Mouse (Mus musculus) hindbrain, embryonic 13.5 days (tissue): ENCODE measurements at regions not wholly inside any gene's neighbourhood (a gene's known extent, or its start where the extent isn't known, plus 50 kb on each side); places are given as distances from the start of the nearest gene placed in this dataset.
"Not testable (repeated sequence)": the region's sequence is repeated elsewhere in the genome, so short reads cannot be mapped to it uniquely, and the experiment has no call there.

Experiments used
- ATAC-seq: fragments of 200-750 bp; cut with Nextera tagmentation; 2 replicates; pipeline ENCODE4 v1.8.0; 2017; ENCODE audit warnings: moderate TSS enrichment; ENCODE audit not compliant: low FRiP score
- H3K27ac ChIP-seq: fragments of 300-500 bp; sonication (generic); 2 replicates; pipeline ENCODE4 v1.5.1; 2015; ENCODE audit warnings: inconsistent platforms, mild to moderate bottlenecking, moderate library complexity
- H3K27me3 ChIP-seq: fragments of 300-500 bp; sonication (generic); 2 replicates; pipeline ENCODE4 v1.6.1; 2015; ENCODE audit warnings: mild to moderate bottlenecking, inconsistent platforms
- H3K36me3 ChIP-seq: fragments of 300-500 bp; sonication (generic); 2 replicates; pipeline ENCODE4 v1.6.1; 2015; ENCODE audit warnings: mild to moderate bottlenecking, inconsistent platforms
- H3K4me1 ChIP-seq: fragments of 300-500 bp; sonication (generic); replicated peaks from 2 replicates; pipeline ENCODE4 v1.6.1; 2015; ENCODE audit warnings: inconsistent platforms
- H3K4me2 ChIP-seq: fragments of 300-500 bp; sonication (generic); 2 replicates; pipeline ENCODE4 v1.6.1; 2015; ENCODE audit warnings: inconsistent platforms, mild to moderate bottlenecking, moderate library complexity
- H3K4me3 ChIP-seq: fragments of 300-500 bp; sonication (generic); 2 replicates; pipeline ENCODE4 v1.5.1; 2015; ENCODE audit warnings: mild to moderate bottlenecking, inconsistent platforms
- H3K9ac ChIP-seq: fragments of 300-500 bp; sonication (generic); 2 replicates; pipeline ENCODE4 v1.6.1; 2015; ENCODE audit warnings: mild to moderate bottlenecking, inconsistent platforms
- H3K9me3 ChIP-seq: fragments of 300-500 bp; sonication (generic); 2 replicates; pipeline ENCODE4 v1.6.1; 2016; ENCODE audit warnings: inconsistent platforms
- WGBS: fragments of 180-500 bp; shearing (Covaris S2); methylation state at CpG from one replicate; pipeline ENCODE4 v1.1.7; 2015; 5-methylcytosine and 5-hydroxymethylcytosine counted together

DNA sequence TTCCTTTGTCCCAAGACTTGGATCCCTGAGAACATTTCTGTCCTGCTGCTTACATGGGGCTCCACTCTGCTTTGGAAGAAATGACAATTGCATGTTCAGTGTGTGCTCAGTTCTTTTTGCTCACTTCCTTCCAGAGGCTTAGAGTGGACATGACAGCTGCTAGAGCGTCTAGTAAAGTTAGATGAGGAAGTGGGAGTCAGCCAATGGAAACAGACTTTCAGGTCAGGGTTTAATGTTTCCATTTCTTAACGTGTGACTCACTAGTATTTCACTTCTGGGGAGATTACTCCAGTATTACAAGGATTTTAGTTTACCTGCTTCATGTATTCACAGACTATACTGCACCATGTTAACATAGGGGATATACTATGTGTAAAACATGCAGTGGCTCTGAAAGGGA, 759.3 kb upstream of the Gm38303 start:
- ATAC-seq = no peak
- no peak overlapping the region for H3K4me2 ChIP-seq
- H3K9me3 ChIP-seq = no peaks in the 10 kb centered on the region
- no peaks in the 10 kb centered on the region for H3K36me3 ChIP-seq
- H3K27ac ChIP-seq = no peak overlapping the region
- H3K9ac ChIP-seq = no peak overlapping the region
- H3K4me3 ChIP-seq = no peak overlapping the region
- no peaks in the 10 kb centered on the region for H3K4me1 ChIP-seq
- 68% methylated on average over 2 of the region's 2 CpGs for WGBS
- H3K27me3 ChIP-seq = no peaks in the 10 kb centered on the region

DNA sequence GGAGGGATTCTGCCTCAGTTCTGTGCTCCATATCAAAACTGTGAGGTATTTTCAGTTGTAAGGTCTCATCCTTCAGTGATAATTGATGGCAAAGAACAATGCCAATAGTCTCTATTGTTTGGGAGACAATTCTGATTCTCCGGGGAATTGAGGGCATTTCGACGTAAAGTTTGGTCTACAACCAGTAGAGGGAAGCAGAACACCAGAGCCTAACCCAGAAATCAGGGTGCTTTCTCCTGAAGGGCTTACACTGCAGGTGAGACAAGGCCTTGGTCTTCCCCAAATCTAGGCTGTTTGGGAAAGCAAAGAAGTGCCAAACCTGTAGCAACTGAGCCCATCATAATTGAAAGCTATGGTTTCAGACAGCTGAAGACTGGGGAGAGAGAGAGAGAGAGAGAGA, 758.7 kb upstream of the Gm38303 start:
- Histone ChIP-seq H3K4me3 (no peak overlapping the region), H3K9me3 (no peaks in the 10 kb centered on the region), H3K4me1 (no peaks in the 10 kb centered on the region), H3K4me2 (no peak overlapping the region), H3K27ac (no peak overlapping the region), H3K9ac (no peak overlapping the region), H3K27me3 (no peaks in the 10 kb centered on the region), H3K36me3 (no peaks in the 10 kb centered on the region)
- 70% methylated on average over 3 of the region's 3 CpGs for WGBS
- no peak for ATAC-seq

DNA sequence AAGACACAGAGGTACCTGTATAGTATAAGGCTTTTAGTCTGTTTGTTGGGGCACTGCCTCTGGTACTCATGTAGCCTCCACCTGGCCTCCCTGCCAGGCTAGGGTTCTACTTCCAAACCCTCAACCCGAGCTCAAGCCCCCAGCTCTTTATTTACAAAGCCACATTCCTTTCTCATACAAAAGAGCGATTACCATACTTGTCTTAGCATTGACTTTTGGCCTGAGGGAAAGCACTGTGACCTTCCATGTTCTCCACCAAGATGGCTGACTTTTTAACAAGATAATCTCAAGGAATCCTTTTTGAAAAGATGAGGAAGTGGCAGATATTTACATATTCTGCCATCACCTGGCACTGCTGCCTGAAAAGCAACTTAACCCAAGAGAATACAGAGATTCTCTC, 747.8 kb upstream of the Gm38303 start:
- WGBS = 51% methylated on average over 2 of the region's 2 CpGs
- no peaks in the 10 kb centered on the region for H3K27me3 ChIP-seq

DNA sequence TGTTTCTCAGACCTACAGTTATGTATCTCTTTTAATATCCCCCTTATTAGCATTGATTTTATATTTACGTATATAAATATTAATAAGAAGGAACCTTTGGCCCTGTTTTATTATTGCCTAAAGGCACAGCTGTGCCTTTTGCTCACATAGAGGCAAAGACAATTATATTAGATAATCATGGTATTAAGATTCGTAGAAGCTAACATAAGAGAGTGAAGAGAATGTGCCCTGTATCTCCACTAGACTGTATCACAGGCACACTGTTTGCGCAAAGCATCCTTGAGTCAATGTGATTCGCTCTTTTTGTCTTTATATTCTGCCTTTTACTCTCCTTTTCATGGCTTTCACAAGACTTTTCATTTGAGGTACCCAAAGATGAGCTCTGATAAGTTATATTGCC, 738.5 kb upstream of the Gm38303 start:
- no peaks in the 10 kb centered on the region for H3K27me3 ChIP-seq
- no peak overlapping the region for H3K4me3 ChIP-seq
- no peak overlapping the region for H3K27ac ChIP-seq
- 79% methylated on average over 4 of the region's 4 CpGs for WGBS
- no peaks in the 10 kb centered on the region for H3K4me1 ChIP-seq
- no peak overlapping the region for H3K9ac ChIP-seq
- no peaks in the 10 kb centered on the region for H3K9me3 ChIP-seq
- no peak for ATAC-seq
- H3K36me3 ChIP-seq = no peaks in the 10 kb centered on the region
- H3K4me2 ChIP-seq = no peak overlapping the region

More for the DNA sequence above, 747.8 kb upstream of the Gm38303 start:
- H3K4me2 ChIP-seq = no peak overlapping the region
- no peaks in the 10 kb centered on the region for H3K9me3 ChIP-seq
- ATAC-seq = no peak
- no peak overlapping the region for H3K4me3 ChIP-seq
- H3K9ac ChIP-seq = no peak overlapping the region
- no peak overlapping the region for H3K27ac ChIP-seq
- H3K4me1 ChIP-seq = no peaks in the 10 kb centered on the region
- H3K36me3 ChIP-seq = no peaks in the 10 kb centered on the region

DNA sequence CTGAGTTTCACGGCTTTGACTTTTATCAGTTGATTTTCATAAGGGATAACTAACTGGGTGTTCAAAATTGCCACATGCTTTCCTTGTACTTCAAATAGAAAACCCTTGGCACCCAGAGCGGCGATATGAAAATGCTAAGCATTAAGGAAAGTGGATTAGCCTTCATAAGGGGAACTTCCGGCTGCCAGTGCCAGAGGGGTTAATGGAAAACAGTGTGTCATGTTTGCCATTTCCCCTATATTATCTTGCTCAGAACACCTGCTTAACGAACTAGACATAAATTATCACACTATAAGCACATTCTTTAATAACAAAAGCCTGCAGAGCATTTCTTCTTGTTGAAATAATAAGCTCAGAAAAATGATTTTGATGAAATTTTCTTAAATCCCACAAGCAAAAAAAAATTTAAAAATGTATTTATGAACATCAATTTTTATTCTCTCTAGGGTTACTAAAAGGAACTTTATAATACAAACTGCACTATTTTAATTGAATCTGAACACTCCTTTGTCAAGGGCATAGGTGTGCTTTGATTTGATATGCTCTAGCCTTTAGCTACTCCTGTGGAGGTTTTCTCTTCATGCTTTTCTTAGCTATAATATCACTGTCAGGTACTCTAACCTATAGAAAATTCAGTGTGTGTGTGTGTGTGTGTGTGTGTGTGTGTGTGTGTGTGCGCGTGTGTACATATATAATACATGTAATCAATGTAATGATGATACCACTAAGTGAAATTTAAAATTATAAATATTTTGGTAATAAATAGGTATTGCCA, 699.7 kb upstream of the Gm38303 start:
- H3K4me2 ChIP-seq = no peak overlapping the region
- no peak overlapping the region for H3K9ac ChIP-seq
- no peak for ATAC-seq
- no peaks in the 10 kb centered on the region for H3K4me1 ChIP-seq
- 78% methylated on average over 7 of the region's 7 CpGs for WGBS
- no peaks in the 10 kb centered on the region for H3K27me3 ChIP-seq
- no peak overlapping the region for H3K4me3 ChIP-seq
- H3K9me3 ChIP-seq = no peaks in the 10 kb centered on the region
- no peaks in the 10 kb centered on the region for H3K36me3 ChIP-seq
- H3K27ac ChIP-seq = no peak overlapping the region

DNA sequence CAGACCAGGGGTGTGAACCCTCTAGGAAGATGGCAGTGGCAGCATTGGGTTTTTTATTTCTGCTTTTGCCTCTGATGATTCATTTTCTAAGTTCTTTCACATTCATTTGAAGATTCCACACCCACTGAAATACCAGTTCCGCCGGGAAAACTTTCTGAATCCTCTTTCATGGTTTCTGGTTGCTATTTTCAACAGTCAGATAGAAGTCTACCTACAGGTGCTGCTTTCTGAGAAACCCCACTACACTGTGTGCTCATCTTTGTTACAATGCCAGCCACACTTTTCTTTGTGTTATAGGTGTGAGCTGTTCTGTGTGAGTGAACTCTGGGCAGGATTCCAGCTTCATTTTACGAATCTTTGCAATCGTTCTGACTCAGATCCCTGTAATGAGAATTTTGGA, 694.5 kb upstream of the Gm38303 start:
- H3K4me2 ChIP-seq = no peak overlapping the region
- H3K4me3 ChIP-seq = no peak overlapping the region
- no peaks in the 10 kb centered on the region for H3K4me1 ChIP-seq
- WGBS = 90% methylated on average over 4 of the region's 4 CpGs
- H3K9ac ChIP-seq = no peak overlapping the region
- no peaks in the 10 kb centered on the region for H3K9me3 ChIP-seq
- no peaks in the 10 kb centered on the region for H3K27me3 ChIP-seq
- no peak for ATAC-seq
- no peak overlapping the region for H3K27ac ChIP-seq
- H3K36me3 ChIP-seq = no peaks in the 10 kb centered on the region

DNA sequence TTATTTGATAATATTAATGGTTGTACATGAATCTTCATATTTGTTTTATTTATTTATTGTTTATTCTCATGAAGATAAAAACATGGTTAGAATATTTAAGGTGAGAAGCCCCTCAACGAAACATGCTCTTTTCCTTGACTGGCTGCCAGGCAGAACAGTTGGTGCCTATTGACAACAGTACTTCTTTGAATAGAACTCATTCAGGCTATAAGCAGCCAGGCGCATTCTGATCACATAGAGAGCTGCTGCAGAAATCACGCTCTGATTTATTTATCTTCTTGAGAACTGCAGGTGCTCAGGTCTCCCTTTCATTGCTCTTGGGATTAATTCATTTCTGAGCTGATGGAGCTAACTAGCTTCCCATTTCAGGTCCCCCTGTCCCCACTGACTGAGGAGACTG, 688.9 kb upstream of the Gm38303 start:
- H3K27me3 ChIP-seq = no peaks in the 10 kb centered on the region
- H3K4me2 ChIP-seq = no peak overlapping the region
- no peaks in the 10 kb centered on the region for H3K9me3 ChIP-seq
- no peak overlapping the region for H3K27ac ChIP-seq
- H3K4me1 ChIP-seq = no peaks in the 10 kb centered on the region
- no peak overlapping the region for H3K9ac ChIP-seq
- ATAC-seq = no peak
- no peaks in the 10 kb centered on the region for H3K36me3 ChIP-seq
- WGBS = 51% methylated on average over 3 of the region's 3 CpGs
- no peak overlapping the region for H3K4me3 ChIP-seq

GRCm38 (mm10) chr3:11020048-11020447, 684.6 kb upstream of the Gm38303 start:
- no peak overlapping the region for H3K4me3 ChIP-seq
- H3K9ac ChIP-seq = no peak overlapping the region
- no peak for ATAC-seq
- no peaks in the 10 kb centered on the region for H3K27me3 ChIP-seq
- no peak overlapping the region for H3K27ac ChIP-seq
- H3K4me1 ChIP-seq = no peaks in the 10 kb centered on the region
- H3K4me2 ChIP-seq = no peak overlapping the region
- WGBS = 71% methylated on average over 3 of the region's 3 CpGs
- no peaks in the 10 kb centered on the region for H3K9me3 ChIP-seq
- no peaks in the 10 kb centered on the region for H3K36me3 ChIP-seq

DNA sequence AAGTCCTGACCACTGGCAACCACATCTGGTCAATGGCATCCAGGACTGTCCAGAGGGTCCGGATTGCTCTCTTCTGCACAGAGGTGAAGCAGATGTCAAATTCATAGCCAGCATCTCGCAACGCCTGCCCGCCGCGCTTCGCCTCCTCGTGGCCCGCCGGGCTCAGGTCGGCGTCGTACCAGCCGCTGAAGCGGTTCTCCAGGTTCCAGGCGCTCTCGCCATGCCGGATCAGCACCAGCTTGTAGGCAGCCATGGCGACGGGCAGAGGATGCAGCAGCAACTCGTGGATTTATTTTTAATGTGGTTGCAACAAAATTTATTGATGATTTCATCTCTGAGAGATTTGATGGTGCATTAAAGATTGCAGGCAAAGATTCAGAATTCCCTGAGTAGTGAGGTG, 679.4 kb upstream of the Gm38303 start:
- not testable (repeated sequence) for H3K4me2 ChIP-seq, H3K4me1 ChIP-seq, ATAC-seq, H3K9ac ChIP-seq, H3K4me3 ChIP-seq, H3K27me3 ChIP-seq, H3K27ac ChIP-seq, H3K9me3 ChIP-seq, H3K36me3 ChIP-seq
- WGBS = 95% methylated on average over 8 of the region's 21 CpGs

- Histone ChIP-seq H3K36me3 (no peaks in the 10 kb centered on the region), H3K4me1 (no peaks in the 10 kb centered on the region), H3K4me3 (no peak overlapping the region), H3K27me3 (no peaks in the 10 kb centered on the region), H3K9ac (no peak overlapping the region), H3K4me2 (no peak overlapping the region), H3K9me3 (no peaks in the 10 kb centered on the region), H3K27ac (no peak overlapping the region)
- 76% methylated on average over 3 of the region's 3 CpGs for WGBS
- 0 out of 2 replicates have a peak, but pooled peaks have one; percentile 32 for ATAC-seq
Observed at GRCm38 (mm10) chr3:11007363-11007762, 671.9 kb upstream of the Gm38303 start.

DNA sequence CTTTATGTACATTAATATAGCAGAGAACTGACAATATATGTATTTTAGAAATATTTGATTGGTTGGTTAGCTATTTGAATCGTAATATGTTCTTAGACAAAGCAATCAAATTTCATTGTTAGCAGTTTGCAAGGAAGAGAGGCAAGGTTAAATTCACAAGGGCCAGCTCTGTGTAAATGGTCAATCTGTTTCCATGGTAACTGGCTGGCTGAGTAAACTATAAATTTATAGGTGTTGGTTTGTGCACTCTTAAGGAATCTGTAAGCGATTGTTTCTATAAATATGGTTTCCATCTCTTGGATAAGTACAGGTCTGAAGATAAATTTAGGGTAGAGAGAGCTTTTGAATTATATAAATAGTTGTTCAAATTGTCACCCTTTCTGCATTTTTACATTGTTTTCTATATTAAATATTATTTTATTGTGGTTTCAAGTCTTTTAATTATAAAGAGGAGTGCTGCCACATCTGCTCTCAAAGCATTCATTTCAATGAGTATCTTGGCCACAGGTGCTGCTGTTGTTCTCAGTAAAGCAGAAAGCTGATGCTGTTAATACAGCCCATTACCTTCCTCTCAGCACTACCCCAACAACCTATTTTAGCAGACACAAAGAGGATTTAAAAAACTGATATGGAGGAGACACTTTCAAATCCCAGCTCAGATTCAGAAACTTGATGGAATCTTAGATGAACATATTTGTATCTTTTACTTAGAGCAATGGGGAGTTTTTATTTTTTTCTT, 671.2 kb upstream of the Gm38303 start:
- no peak overlapping the region for H3K4me2 ChIP-seq
- H3K27ac ChIP-seq = no peak overlapping the region
- H3K9me3 ChIP-seq = no peaks in the 10 kb centered on the region
- H3K36me3 ChIP-seq = no peaks in the 10 kb centered on the region
- 76% methylated on average over 2 of the region's 2 CpGs for WGBS
- H3K4me1 ChIP-seq = no peaks in the 10 kb centered on the region
- no peak overlapping the region for H3K4me3 ChIP-seq
- H3K9ac ChIP-seq = no peak overlapping the region
- ATAC-seq = no peak
- H3K27me3 ChIP-seq = no peaks in the 10 kb centered on the region

- Histone ChIP-seq H3K36me3 (no peaks in the 10 kb centered on the region), H3K27ac (no peak overlapping the region), H3K27me3 (no peaks in the 10 kb centered on the region), H3K4me2 (no peak overlapping the region), H3K9ac (no peak overlapping the region), H3K4me1 (no peaks in the 10 kb centered on the region), H3K9me3 (no peaks in the 10 kb centered on the region), H3K4me3 (no peak overlapping the region)
- no peak for ATAC-seq
Observed at GRCm38 (mm10) chr3:10978968-10979367, 643.5 kb upstream of the Gm38303 start.

DNA sequence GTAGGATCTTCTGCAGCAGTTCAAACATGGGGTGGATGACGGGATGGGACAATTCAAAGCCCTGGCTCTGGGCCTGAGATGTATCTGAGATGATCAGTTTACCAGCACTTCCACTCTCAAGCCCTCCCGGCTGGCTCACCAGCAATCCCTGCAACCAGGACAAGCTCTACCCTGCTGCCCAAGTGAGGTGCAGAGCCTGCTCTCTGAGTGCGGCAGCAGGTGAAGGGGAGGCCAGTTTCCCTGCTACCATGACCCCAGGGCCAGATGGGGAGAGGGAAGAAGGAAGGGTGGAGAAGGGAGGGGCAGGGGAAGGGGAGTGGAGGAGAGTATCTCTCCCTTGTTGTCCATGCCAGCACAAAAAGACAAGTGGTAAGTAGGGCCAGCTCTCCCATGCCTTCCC, 638.9 kb upstream of the Gm38303 start:
- Histone ChIP-seq H3K9me3 (no peaks in the 10 kb centered on the region), H3K4me3 (no peak overlapping the region), H3K27me3 (no peaks in the 10 kb centered on the region), H3K4me1 (no peaks in the 10 kb centered on the region), H3K36me3 (no peaks in the 10 kb centered on the region), H3K9ac (no peak overlapping the region), H3K27ac (no peak overlapping the region), H3K4me2 (no peak overlapping the region)
- no peak for ATAC-seq
- WGBS = 94% methylated on average over 3 of the region's 3 CpGs
